Mouse (Mus musculus): ENCODE measurements at regions not wholly inside any gene's neighbourhood (a gene's known extent, or its start where the extent isn't known, plus 50 kb on each side); places are given as distances from the start of the nearest gene placed in this dataset.

GRCm38 (mm10) chr14:64594811-64595522, 490.9 kb downstream of the Prss52 start:
- no peak for DNase-seq (ENCODE audit: low spot score)

- DNase-seq (ENCODE audit: low spot score), result no peak
Measured at GRCm38 (mm10) chr14:64595523-64595889, 491.4 kb downstream of the Prss52 start.

GRCm38 (mm10) chr14:64595891-64596290, 491.8 kb downstream of the Prss52 start:
- no peak for DNase-seq (ENCODE audit: low spot score)

GRCm38 (mm10) chr14:64597218-64597617, 493.1 kb downstream of the Prss52 start:
- DNase-seq (ENCODE audit: low spot score), result no peak

Measured in urinary bladder, postnatal 14 days (tissue).